Mouse (Mus musculus): ENCODE measurements around the gene Fam163a. TPM values are rescaled to one million over a fixed set of nuclear protein-coding genes. Genes with fewer than 3 reads are reported as not detected.

Fam163a gene
- polyA plus RNA-seq, 1 experiment from 2014 or later, result 0.26 TPM

DNA sequence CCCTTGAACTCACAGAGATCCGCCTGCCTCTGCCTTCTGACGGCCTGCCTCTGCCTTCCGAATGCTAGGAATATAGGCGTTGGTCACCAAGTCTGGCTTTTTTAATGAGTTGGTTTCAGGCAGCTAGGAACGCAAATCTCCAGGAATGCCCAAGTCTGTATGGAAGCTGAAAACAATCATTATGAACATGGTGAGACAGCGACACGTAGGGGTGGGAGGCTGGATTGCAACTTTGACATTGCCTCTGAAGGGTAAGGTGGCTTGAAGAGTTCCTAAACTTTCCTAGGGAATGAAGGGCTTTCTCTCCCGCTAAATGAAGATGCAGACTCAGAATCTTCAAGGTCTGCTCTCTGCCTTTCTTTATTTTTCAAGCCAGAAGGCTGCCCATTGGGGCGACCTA, 93.7 kb downstream of the Fam163a start:
- Histone ChIP-seq H3K4me1 (replicated peaks; ENCODE audit: control insufficient read depth, insufficient read depth, low read length) (peaks cover 26% of the 10 kb centered on the region), H3K4me2 (no peak overlapping the region), H3K27ac (ENCODE audit: low read depth, low read length) (no peak overlapping the region), H3K4me3 (ENCODE audit: low read depth, low read length) (no peak overlapping the region), H3K27me3 (replicated peaks; ENCODE audit: control insufficient read depth, insufficient read depth, low read length) (no peaks in the 10 kb centered on the region), H3K36me3 (ENCODE audit: control insufficient read depth, insufficient read depth, low read length) (no peaks in the 10 kb centered on the region), H3K9ac (ENCODE audit: low read depth, low read length) (no peak overlapping the region), H3K9me3 (ENCODE audit: control insufficient read depth, low read length) (no peaks in the 10 kb centered on the region)
- 74% methylated on average over 9 of the region's 9 CpGs for WGBS
- ATAC-seq (replicated peaks; ENCODE audit: low FRiP score) (no peak), DNase-seq (ENCODE audit: low spot score) (no peak)

DNA sequence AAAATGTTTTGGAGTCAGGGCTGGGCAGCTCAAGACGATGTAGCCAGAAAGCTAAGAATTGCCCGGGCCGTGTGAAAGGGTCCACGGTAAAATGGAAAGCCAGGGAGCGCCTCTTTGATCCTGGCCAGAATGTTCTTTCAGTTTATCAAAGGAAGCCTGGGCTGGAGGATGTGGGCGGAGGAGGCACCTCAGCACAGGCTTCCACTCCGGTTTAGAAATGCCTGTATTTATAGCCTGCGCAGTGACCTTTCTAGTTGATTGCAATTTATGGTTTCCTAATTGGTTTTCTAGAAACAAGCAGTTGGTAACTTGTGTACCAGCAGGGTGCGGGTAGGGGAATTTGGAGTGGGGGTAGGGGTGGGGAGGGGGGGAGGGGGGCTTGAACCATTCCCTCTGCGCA, 96.4 kb downstream of the Fam163a start:
- DNase-seq (ENCODE audit: low spot score) (no peak), ATAC-seq (replicated peaks; ENCODE audit: low FRiP score) (no peak)
- H3K36me3 ChIP-seq (ENCODE audit: control insufficient read depth, insufficient read depth, low read length), result no peaks in the 10 kb centered on the region
- H3K27me3 ChIP-seq (replicated peaks; ENCODE audit: control insufficient read depth, insufficient read depth, low read length), result no peaks in the 10 kb centered on the region
- H3K4me2 ChIP-seq, result no peak overlapping the region
- peaks cover 4% of the 10 kb centered on the region; the same call in 1 of the 2 replicates for H3K4me1 ChIP-seq (replicated peaks; ENCODE audit: control insufficient read depth, insufficient read depth, low read length)
- no peak overlapping the region for H3K9ac ChIP-seq (ENCODE audit: low read depth, low read length)
- no peak overlapping the region for H3K27ac ChIP-seq (ENCODE audit: low read depth, low read length)
- no peak overlapping the region for H3K4me3 ChIP-seq (ENCODE audit: low read depth, low read length)
- WGBS, result 52% methylated on average over 10 of the region's 10 CpGs
- H3K9me3 ChIP-seq (ENCODE audit: control insufficient read depth, low read length), result no peaks in the 10 kb centered on the region

DNA sequence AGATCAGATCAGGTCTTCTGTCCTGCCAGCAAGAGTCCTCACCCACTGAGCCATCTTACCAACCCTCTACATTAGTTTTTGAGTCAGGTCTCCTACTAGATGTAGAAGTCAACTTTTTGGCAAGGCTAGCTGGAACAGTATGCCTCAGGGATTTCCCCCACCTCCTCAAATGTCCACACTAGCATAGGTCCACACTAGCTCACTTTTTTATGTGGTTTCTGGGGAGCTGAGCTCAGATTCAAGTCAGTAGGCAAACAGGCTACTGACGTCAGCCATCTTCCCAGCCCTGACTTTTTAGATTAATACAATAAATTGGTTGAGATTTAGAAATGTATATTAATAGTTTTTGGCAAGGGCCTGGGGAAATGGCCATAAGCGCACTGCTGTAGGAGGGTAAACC, 97.4 kb downstream of the Fam163a start:
- Histone ChIP-seq H3K4me2 (no peak overlapping the region), H3K4me3 (ENCODE audit: low read depth, low read length) (no peak overlapping the region), H3K27me3 (replicated peaks; ENCODE audit: control insufficient read depth, insufficient read depth, low read length) (no peaks in the 10 kb centered on the region), H3K9me3 (ENCODE audit: control insufficient read depth, low read length) (no peaks in the 10 kb centered on the region), H3K27ac (ENCODE audit: low read depth, low read length) (no peak overlapping the region), H3K9ac (ENCODE audit: low read depth, low read length) (no peak overlapping the region), H3K4me1 (replicated peaks; ENCODE audit: control insufficient read depth, insufficient read depth, low read length) (no peaks in the 10 kb centered on the region), H3K36me3 (ENCODE audit: control insufficient read depth, insufficient read depth, low read length) (no peaks in the 10 kb centered on the region)
- ATAC-seq (replicated peaks; ENCODE audit: low FRiP score) (no peak), DNase-seq (ENCODE audit: low spot score) (no peak)
- 78% methylated on average over 2 of the region's 2 CpGs for WGBS

DNA sequence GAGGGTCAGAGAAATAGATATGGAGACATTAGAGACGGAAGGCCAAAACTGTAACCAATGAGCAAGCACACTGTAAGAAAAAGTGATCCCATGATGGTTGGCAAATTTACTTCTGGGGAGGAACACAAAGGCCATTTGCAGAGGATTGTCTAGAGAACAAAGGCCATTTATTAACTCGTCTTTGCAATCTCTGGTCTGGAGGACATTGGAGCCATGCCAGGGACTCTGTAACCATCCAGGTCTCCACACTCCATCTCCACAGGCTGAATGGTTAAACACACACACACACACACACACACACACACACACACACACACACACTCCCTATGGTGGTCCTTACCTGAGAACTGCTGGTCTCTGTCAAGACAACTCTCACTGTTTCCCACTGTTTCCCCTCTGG, 99.4 kb downstream of the Fam163a start:
- 75% methylated on average over 2 of the region's 2 CpGs for WGBS
- Histone ChIP-seq H3K4me1 (replicated peaks; ENCODE audit: control insufficient read depth, insufficient read depth, low read length) (no peaks in the 10 kb centered on the region), H3K36me3 (ENCODE audit: control insufficient read depth, insufficient read depth, low read length) (no peaks in the 10 kb centered on the region), H3K9ac (ENCODE audit: low read depth, low read length) (no peak overlapping the region), H3K4me2 (no peak overlapping the region), H3K27ac (ENCODE audit: low read depth, low read length) (no peak overlapping the region), H3K9me3 (ENCODE audit: control insufficient read depth, low read length) (no peaks in the 10 kb centered on the region), H3K4me3 (ENCODE audit: low read depth, low read length) (no peak overlapping the region), H3K27me3 (replicated peaks; ENCODE audit: control insufficient read depth, insufficient read depth, low read length) (no peaks in the 10 kb centered on the region)
- DNase-seq (ENCODE audit: low spot score), result no peak
- ATAC-seq (replicated peaks; ENCODE audit: low FRiP score), result no peak

DNA sequence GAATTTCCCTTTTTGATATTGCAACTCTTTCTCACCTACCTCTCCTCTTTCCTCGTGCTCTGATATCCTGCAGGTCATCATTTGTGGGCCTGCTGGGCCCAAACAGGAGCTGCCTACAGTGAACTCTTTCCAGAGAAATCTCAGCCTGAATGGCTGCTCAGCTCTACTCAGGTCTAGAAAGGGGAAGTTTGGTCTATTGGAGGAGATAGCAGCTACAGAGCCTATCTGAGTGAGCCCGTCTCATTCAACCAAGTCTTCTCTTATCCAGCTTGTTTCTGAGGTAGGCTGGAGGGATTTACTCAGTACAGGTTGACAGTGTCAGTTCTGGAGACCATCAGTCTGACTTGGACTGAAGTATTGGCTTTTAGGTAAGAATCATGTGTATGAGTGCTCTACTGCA, 101.1 kb downstream of the Fam163a start:
- no peaks in the 10 kb centered on the region for H3K27me3 ChIP-seq (replicated peaks; ENCODE audit: control insufficient read depth, insufficient read depth, low read length)
- H3K4me3 ChIP-seq (ENCODE audit: low read depth, low read length), result no peak overlapping the region
- H3K4me2 ChIP-seq, result no peak overlapping the region
- H3K36me3 ChIP-seq (ENCODE audit: control insufficient read depth, insufficient read depth, low read length), result no peaks in the 10 kb centered on the region
- no peak overlapping the region for H3K9ac ChIP-seq (ENCODE audit: low read depth, low read length)
- no peak overlapping the region for H3K27ac ChIP-seq (ENCODE audit: low read depth, low read length)
- WGBS, result 62% methylated on average over 2 of the region's 2 CpGs
- no peaks in the 10 kb centered on the region for H3K9me3 ChIP-seq (ENCODE audit: control insufficient read depth, low read length)
- no peaks in the 10 kb centered on the region for H3K4me1 ChIP-seq (replicated peaks; ENCODE audit: control insufficient read depth, insufficient read depth, low read length)
- DNase-seq (ENCODE audit: low spot score) (no peak), ATAC-seq (replicated peaks; ENCODE audit: low FRiP score) (no peak)

DNA sequence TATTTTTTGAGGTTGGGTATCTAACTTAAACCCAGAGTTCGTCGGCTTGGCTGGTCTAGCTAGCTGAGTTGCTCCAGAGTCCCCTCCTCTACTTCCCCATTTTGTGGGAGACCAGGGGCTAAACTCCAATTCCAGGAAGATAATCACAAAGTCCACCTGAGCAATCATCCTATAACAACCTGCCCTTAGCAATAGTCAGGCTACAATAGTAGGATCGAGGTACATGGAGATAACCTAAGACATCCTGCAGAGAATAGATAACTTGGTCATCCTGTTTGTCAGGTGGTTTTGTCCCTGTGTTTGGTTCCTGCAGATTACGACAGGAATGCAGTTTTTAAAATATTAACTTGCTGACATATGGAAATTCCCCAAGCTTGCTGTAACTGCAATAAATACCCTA, 113.0 kb downstream of the Fam163a start:
- WGBS, result 40% methylated on average over 4 of the region's 4 CpGs
- peak; percentile 65 for ATAC-seq (replicated peaks; ENCODE audit: low FRiP score)

DNA sequence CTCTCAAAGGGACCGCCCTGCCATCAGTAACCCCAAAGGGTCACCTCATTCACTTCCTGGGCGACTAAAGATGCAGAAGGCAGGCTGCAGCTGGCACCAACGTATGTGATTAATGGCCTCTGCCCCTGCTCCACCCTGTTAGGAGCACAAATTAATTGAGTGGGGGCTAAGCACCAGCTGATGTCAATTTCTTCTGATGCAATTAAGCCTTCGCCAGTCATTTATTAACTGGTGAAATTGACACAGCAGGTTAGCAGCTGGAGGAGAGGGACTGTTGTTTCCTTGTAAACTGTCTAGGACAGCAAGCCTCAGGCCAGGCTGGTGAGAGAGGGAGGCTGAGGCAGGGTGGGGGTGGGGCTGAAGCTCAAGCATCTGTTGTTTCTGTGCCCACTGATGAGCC, 114.8 kb downstream of the Fam163a start:
- no peak for DNase-seq (ENCODE audit: low spot score)

More for the DNA sequence above, 113.0 kb downstream of the Fam163a start:
- H3K9ac ChIP-seq (ENCODE audit: low read depth, low read length), result no peak overlapping the region
- H3K36me3 ChIP-seq (ENCODE audit: control insufficient read depth, insufficient read depth, low read length), result no peaks in the 10 kb centered on the region
- no peak overlapping the region for H3K4me3 ChIP-seq (ENCODE audit: low read depth, low read length)
- H3K27me3 ChIP-seq (replicated peaks; ENCODE audit: control insufficient read depth, insufficient read depth, low read length), result no peaks in the 10 kb centered on the region
- peaks cover 5% of the 10 kb centered on the region for H3K4me1 ChIP-seq (replicated peaks; ENCODE audit: control insufficient read depth, insufficient read depth, low read length)
- no peak for DNase-seq (ENCODE audit: low spot score)
- no peak overlapping the region; the same call in 1 of the 2 replicates for H3K4me2 ChIP-seq
- H3K27ac ChIP-seq (ENCODE audit: low read depth, low read length), result no peak overlapping the region
- no peaks in the 10 kb centered on the region for H3K9me3 ChIP-seq (ENCODE audit: control insufficient read depth, low read length)

DNA sequence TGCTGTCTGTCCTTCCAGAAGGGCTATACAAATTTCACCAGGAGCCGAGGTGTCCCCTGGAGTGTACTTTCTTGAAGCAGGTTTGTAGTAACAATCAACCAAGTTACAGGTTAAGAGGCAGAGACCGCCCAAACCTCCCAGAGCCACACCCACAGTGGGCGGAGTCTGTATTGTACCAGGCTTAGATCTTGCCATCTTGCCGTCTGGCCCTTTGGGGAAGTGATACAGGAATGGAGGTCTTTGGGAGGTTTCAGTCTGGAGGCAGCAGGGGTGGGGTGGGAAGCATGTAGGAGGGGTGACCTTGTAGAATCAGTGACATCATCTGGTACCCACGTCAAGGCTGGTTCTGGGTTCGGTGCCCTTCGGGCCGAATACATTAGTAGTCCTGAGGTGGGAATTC, 115.3 kb downstream of the Fam163a start:
- Histone ChIP-seq H3K36me3 (ENCODE audit: control insufficient read depth, insufficient read depth, low read length) (no peaks in the 10 kb centered on the region), H3K27ac (ENCODE audit: low read depth, low read length) (no peak overlapping the region), H3K27me3 (replicated peaks; ENCODE audit: control insufficient read depth, insufficient read depth, low read length) (no peaks in the 10 kb centered on the region), H3K9ac (ENCODE audit: low read depth, low read length) (no peak overlapping the region), H3K4me1 (replicated peaks; ENCODE audit: control insufficient read depth, insufficient read depth, low read length) (peaks cover 5% of the 10 kb centered on the region), H3K9me3 (ENCODE audit: control insufficient read depth, low read length) (no peaks in the 10 kb centered on the region), H3K4me3 (ENCODE audit: low read depth, low read length) (no peak overlapping the region), H3K4me2 (no peak overlapping the region)
- DNase-seq (ENCODE audit: low spot score) (no peak), ATAC-seq (replicated peaks; ENCODE audit: low FRiP score) (no peak)
- 71% methylated on average over 8 of the region's 8 CpGs for WGBS

More for the DNA sequence above, 114.8 kb downstream of the Fam163a start:
- no peak for ATAC-seq (replicated peaks; ENCODE audit: low FRiP score)
- WGBS, result 77% methylated on average over 4 of the region's 4 CpGs
- Histone ChIP-seq H3K9ac (ENCODE audit: low read depth, low read length) (no peak overlapping the region), H3K9me3 (ENCODE audit: control insufficient read depth, low read length) (no peaks in the 10 kb centered on the region), H3K4me2 (no peak overlapping the region), H3K27ac (ENCODE audit: low read depth, low read length) (no peak overlapping the region), H3K36me3 (ENCODE audit: control insufficient read depth, insufficient read depth, low read length) (no peaks in the 10 kb centered on the region), H3K4me1 (replicated peaks; ENCODE audit: control insufficient read depth, insufficient read depth, low read length) (peaks cover 5% of the 10 kb centered on the region), H3K4me3 (ENCODE audit: low read depth, low read length) (no peak overlapping the region), H3K27me3 (replicated peaks; ENCODE audit: control insufficient read depth, insufficient read depth, low read length) (no peaks in the 10 kb centered on the region)

DNA sequence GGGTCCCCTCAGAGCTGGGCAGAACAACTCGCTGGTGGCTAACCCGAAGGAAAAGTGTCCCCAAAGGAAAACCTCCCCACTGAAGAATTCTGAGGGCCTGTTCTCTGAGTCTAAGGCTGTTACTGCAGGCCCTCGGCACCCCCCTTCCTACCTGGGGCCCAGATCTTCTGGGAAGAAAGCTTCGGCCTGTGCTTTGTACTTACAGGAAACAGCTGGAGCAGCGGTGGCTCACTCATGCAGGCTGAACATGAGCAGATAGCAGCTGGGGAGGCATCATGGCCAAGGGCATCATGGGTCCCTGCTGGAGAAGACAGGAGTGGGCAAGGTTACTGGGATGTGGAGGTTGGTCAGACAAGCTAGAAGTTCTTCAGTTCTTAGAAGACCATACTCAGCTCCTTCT, 117.2 kb downstream of the Fam163a start:
- Histone ChIP-seq H3K4me1 (replicated peaks; ENCODE audit: control insufficient read depth, insufficient read depth, low read length) (peaks cover 5% of the 10 kb centered on the region), H3K36me3 (ENCODE audit: control insufficient read depth, insufficient read depth, low read length) (no peaks in the 10 kb centered on the region), H3K9me3 (ENCODE audit: control insufficient read depth, low read length) (no peaks in the 10 kb centered on the region), H3K27ac (ENCODE audit: low read depth, low read length) (no peak overlapping the region), H3K27me3 (replicated peaks; ENCODE audit: control insufficient read depth, insufficient read depth, low read length) (no peaks in the 10 kb centered on the region), H3K4me2 (no peak overlapping the region), H3K9ac (ENCODE audit: low read depth, low read length) (no peak overlapping the region), H3K4me3 (ENCODE audit: low read depth, low read length) (no peak overlapping the region)
- ATAC-seq (replicated peaks; ENCODE audit: low FRiP score), result no peak
- 50% methylated on average over 5 of the region's 5 CpGs for WGBS
- no peak for DNase-seq (ENCODE audit: low spot score)

Data from liver, embryonic 11.5 days (tissue).